Mouse (Mus musculus) adipocyte (in vitro differentiated cells): Measurements from ENCODE around the gene Abl1.

Experiments
- DNase-seq: peaks from one replicate; pipeline ENCODE4 v3.0.0-alpha.2; 2016; ENCODE audit warnings: low spot score

The Abl1 gene

DNA sequence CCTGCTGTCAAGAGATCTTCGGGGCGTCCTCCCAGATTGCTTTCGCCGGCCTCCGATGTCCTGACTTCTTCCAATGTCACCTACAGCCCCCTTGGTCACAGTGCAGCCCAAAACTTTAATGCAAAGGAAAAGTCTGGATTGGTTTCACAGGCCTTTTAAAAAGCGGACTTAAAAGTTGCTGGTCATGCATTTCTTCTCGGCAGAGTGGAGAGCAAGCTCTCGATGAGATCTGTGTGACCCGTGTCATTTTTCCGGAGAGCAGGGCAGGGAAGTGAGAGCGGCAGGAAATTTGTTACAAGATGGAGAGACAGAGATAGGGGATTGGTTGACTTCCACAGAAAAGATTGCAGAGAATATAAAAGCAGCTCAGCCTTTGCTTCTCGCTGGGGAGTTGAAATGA, 869 bp downstream of the Abl1 start:
- DNase-seq, result peak; percentile 63

DNA sequence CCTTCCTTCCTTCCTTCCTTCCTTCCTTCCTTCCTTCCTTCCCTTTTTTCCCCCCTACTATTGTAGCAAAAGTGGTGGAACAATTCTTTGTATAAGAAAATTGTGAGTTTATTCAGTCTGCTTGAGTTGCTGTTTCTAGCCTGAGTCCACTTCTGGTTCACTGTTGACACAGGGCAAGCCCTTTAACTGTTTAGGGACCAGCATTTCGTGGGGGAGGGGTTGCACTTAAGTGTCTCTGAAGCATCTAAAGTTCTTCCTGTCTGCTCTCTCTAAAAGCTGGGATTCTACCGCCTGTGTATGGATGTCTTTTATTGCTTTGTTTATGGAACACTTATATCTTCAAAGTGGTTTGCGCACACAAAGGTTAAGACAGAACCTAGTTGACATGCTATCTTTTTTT, 1.9 kb downstream of the Abl1 start:
- peak; percentile 41 for DNase-seq

DNA sequence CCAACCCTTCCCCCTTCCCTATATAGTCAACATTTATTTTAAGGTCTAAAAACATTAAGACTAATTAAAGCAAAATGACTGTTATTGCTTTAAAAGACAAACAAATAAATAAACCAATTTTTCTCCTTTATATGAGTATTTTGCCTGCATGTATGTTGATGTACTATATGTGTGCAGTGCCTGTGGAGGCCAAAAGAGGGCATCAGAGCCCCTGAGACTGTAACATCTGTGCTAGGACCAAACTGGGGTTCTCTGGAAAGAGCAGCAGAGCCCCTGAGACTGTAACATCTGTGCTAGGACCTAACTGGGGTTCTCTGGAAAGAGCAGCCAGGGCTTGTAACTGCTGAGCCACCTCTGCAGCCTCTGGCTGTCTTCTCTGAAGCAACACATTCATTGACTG, 10.0 kb downstream of the Abl1 start:
- DNase-seq, result no peak

- DNase-seq, result peak; percentile 31
Observed at GRCm38 (mm10) chr2:31700545-31701446, 12.6 kb downstream of the Abl1 start.

GRCm38 (mm10) chr2:31703226-31703625, 15.1 kb downstream of the Abl1 start:
- DNase-seq, result no peak

DNA sequence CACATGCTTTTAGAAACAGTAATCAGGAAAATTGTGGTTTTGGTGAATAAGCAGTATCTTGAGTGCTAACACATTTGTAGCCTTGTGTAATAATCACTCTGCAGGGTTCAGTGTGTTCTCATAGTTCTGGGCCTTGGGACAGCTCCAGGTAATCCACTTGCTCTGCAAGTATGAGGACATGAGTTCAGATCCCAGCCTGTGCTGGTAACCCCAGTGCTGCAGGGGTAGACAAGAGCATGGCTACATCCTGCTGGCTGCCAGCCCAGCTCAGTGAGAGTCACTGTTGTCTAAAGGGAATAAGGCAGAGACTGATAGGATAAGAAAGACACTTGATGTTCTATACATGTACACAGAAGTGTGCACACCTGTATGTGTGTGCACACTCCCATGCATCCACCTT, 17.7 kb downstream of the Abl1 start:
- peak; percentile 54 for DNase-seq

GRCm38 (mm10) chr2:31706531-31706930, 18.4 kb downstream of the Abl1 start:
- no peak for DNase-seq

GRCm38 (mm10) chr2:31712716-31713115, 24.5 kb downstream of the Abl1 start:
- DNase-seq, result no peak

- DNase-seq, result no peak
Observed at GRCm38 (mm10) chr2:31713813-31714212, 25.6 kb downstream of the Abl1 start.

DNA sequence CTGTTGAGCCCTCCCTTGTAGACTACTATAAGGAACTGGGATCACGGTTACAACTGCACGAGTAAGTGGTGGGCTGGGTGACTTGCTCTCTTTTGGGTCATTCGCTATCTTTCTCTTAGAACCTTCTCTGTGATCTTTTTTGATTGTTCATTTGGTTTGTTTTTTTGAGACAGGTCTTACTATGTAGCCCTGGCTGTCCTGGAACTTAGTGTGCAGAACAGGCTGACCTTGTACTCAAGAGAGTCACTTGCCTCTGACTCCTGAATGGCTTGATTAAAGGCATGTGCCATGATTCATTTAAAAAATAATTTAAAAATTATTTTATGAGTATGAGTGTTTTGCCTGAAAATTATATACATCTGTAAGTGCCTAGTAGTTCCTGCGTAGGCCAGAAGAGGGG, 26.6 kb downstream of the Abl1 start:
- DNase-seq, result no peak

DNA sequence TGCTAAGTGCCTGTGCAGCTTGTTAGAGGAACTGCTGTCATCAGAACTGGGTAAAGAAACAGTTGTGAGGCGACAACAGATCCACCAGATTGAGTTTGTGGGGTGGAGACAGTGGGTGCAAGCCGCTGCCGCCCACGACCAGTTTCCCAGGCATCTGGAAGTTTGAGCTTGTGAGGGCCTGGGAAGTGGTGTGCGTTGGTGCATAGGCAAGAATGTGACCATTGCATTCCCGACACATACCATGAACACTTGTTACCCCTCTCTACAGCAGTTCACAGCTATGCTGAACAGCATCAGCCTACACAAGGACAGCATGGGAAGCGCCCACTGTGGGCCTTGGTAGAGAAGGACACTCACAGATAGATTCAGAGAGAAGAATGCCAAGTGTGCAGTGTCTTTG, 27.8 kb downstream of the Abl1 start:
- no peak for DNase-seq

DNA sequence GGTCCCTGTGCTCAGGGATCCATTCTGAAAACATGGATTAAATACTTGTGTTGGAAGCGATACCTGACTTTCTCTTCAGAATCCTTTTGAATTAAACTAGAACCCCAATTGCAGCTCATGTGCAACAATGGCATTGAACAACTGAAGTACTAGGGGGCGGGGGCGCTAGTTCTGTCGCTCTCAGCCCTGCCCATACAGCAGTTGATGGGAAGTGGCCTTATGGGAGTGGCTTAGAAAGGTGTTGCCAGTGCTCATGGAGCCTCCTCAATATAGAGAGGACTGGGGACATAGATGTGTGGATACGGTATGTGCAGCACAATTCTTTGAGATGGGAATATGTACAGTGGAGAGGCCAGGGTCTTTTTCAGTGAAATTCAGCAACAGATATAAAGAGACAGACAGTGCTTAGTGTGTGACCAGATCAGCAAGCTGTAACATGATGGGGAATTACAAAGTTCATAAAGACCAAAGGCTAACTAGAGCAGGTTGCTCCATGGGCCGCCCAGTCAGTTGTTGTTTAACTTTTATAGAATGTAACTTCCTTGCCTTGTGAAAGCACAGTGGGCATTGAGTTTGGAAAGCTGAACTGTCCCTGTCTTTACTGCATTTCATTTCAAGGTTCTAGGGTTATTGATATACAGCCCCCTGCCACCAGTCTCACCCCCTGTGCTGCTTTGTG, 31.2 kb downstream of the Abl1 start:
- DNase-seq, result no peak

- no peak for DNase-seq
Observed at GRCm38 (mm10) chr2:31719944-31720343, 31.8 kb downstream of the Abl1 start.

- no peak for DNase-seq
Observed at GRCm38 (mm10) chr2:31720783-31721182, 32.6 kb downstream of the Abl1 start.

DNA sequence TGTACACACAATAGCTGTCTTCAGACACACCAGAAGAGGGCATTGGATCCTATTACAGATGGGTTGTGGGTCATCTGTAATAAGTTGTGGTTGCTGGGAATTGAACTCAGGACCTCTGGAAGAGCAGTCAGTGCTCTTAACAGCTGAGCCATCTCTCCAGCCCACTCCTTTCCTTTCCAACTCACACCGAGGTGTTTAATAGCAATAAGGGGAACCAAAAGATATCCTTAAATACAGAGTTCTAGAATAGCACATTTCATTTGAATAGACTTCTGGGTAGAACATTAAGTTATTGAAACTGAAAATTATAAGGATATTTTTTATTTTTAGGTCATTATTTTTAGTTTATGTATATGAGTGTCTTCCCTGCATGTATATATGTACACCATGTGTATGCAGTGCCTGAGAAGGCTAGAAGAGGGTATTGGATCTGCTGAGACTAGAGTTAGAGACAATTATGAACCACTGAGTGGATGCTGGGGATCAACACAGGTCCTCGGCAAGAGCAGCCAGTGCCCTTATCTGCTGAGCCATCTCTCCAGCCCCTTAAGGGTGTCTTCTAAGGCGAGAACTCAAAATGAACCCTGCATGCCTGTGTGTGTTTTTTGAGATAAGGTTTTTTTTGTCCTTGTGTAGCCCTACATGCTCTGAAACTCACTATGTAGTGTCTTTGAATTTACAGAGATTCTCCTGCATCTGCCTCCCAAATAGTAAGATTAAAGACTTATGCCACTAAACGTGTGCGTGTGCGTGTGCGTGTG, 36.7 kb downstream of the Abl1 start:
- no peak for DNase-seq

- DNase-seq, result no peak
Observed at GRCm38 (mm10) chr2:31727576-31728277, 39.6 kb downstream of the Abl1 start.

- DNase-seq, result no peak
Observed at GRCm38 (mm10) chr2:31730640-31731039, 42.5 kb downstream of the Abl1 start.

DNA sequence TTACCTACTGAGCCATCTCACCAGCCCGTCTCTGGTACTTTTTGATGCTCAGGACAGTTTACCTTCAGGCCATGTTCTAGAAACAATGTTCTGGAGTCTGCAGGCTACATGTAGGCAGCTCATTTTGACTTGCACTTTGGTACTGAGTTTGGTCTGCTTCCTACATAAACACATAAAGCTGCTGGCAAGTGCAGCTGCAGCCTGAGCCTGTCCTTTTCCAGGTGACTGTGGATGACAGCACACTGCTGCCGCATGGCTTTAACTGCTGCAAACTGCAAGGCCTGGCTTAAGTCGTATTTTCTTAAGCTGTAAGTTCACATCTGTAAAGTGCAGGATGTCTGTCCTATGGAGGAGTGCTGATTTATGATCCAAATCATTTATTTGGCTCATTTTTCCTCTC, 44.3 kb downstream of the Abl1 start:
- DNase-seq, result no peak

GRCm38 (mm10) chr2:31733558-31733957, 45.4 kb downstream of the Abl1 start:
- peak; percentile 28 for DNase-seq

DNA sequence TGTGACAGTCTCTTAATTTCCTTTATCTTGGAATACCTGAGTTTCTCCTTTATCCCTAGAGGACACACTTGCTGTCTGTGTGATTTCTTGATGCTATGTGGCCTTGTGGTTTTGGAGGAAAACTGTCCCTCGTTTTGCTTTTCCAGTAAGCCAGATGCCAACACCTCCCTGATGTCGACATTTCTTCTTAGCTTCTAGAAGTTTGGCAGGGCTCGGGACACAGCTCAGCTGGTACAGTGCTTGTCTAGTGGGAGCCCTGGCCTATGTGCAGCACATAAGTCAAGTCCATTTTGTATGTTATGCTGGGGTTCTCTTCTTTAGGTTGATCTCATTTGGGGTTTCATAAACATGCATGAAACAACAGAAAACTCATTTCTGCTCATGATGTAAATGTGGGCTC, 50.9 kb downstream of the Abl1 start:
- peak; percentile 66 for DNase-seq

- no peak for DNase-seq
Observed at GRCm38 (mm10) chr2:31741728-31742127, 53.6 kb downstream of the Abl1 start.

GRCm38 (mm10) chr2:31742134-31742533, 54.0 kb downstream of the Abl1 start:
- peak; percentile 72 for DNase-seq
